Mouse (Mus musculus): ENCODE data around the gene Taar1.

Taar1 gene

GRCm38 (mm10) chr10:23920056-23920455, at the start of gene Taar1:
Gene Taar1, plus strand, starts transcription at chr10:23920356.
- no peak for DNase-seq

DNA sequence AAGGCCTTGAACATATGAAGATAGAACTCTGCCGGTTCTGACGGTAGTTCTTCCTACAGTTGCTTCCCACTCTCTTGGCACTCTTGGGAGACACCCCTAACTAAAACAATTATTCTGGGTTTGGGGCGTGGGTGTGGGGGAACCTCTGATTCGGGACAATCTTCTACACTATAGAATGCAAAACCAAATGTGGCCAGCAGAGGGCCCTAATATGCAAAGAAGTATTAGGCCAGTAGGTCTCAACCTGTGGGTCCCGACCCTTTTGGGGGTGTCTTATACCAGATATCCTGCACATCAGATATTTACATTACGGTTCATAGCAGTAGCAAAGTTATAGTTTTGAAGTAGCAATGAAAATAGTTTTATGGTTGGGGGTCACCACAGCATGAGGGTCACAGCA, 39.5 kb upstream of the Taar1 start:
- DNase-seq: no peak

- no peak for DNase-seq
Observed at GRCm38 (mm10) chr10:23884910-23885309, 35.2 kb upstream of the Taar1 start.

GRCm38 (mm10) chr10:23886060-23886459, 34.1 kb upstream of the Taar1 start:
- no peak for DNase-seq

- no peak for DNase-seq
Observed at GRCm38 (mm10) chr10:23892987-23893386, 27.2 kb upstream of the Taar1 start.

DNA sequence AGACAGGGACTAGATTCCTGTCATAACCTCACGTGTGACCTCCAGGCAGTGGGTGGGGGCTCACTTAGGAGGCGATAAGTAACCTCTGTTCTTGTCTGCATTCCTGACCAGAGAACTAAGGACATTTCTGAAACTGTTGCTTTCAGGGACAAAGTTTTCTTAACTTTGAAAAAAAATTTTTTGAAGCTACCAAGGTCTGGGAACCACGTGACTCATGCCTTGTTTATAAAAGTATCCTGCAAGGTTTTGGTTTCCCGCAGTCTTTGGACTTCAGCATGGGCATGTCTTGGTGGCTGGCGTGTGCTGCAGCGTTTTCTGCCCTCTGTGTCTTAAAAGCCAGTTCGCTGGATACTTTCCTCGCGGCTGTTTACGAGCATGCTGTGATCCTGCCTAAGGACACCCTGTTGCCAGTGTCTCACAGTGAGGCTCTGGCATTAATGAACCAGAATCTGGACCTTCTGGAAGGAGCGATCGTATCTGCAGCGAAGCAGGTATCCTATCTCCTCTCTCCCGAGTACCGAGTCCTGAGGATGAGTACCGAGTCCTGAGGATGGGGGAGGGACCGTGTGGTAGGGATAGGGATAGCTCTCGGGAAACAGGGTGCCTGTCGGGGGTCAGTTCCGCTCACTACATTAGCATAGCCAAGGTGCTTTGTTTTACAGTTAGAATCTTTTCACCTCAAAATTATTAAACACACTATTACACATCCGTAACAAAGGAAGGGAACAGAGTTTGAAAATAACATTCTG, 25.4 kb upstream of the Taar1 start, which contains the start of gene Vnn1:
Vnn1 (plus strand) TSS at position 88 of the 749 bp plus-strand sequence.
- no peak for DNase-seq

- DNase-seq: no peak
Observed at GRCm38 (mm10) chr10:23895376-23895775, 24.8 kb upstream of the Taar1 start.

DNA sequence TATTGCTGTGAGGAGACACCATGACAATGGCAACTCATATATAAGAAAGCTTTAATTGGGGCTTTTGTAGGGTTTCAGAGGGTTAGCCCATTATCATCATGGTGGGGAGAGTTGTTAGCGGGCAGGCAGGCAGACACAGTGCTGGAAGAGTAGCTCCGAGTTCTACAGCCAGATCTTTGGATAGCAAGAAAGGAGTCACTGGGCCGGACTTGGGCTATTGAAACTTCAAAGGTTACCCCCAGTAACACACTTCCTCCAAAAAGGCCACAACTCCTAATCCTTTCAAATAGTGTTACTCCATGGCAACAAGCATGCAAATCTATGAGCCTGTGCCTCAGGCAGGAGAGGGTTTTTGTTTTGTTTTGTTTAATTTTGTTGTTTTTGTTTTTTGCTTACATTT, 19.0 kb upstream of the Taar1 start:
- DNase-seq: no peak

DNA sequence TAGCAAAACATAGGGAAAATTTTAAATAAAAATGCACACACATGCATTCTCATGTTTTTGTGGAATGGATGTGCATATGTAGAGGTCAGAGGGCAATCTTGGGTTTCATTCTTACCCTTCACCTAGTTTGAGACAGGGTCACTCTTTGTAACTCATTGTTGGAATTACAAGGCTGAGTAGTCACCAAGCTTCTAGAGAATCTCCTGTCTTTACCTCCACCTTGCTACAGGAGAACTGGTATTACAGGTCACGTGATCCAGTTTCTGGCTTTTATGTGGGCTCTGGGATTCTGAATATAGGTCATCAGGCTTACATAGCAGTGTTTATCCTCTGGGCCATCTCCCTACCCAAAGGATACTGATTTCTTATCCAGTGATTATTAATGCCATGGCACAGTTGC, 14.5 kb upstream of the Taar1 start:
- DNase-seq: no peak

DNA sequence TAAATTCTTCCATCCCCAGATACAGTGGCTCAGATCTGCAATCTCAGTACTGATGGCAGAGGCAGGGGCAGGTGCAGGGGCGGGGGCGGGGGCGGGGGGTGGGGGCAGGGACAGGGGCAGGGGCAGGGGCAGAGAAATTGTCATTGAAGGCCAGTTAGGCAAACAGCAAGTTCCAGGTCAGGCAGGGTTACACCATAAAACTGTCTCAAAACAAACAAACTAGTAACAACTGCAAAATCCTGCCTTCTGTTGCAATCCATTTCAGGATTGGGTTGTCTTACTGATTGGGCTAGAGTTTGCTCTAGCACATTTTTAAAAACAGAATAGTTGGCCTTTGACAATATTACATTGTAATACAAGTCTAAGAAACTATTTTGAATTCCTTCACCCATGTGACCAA, 2.3 kb downstream of the Taar1 start:
- no peak for DNase-seq

GRCm38 (mm10) chr10:23923941-23924340, 3.8 kb downstream of the Taar1 start:
- no peak for DNase-seq

GRCm38 (mm10) chr10:23937613-23938012, 17.5 kb downstream of the Taar1 start:
- DNase-seq: no peak

- DNase-seq: no peak
Observed at GRCm38 (mm10) chr10:23938312-23938711, 18.2 kb downstream of the Taar1 start, which contains the start of gene Taar2. Gene Taar2, plus strand, starts transcription at chr10:23938572.

- DNase-seq: no peak
Observed at GRCm38 (mm10) chr10:23942465-23942864, 22.3 kb downstream of the Taar1 start.

DNA sequence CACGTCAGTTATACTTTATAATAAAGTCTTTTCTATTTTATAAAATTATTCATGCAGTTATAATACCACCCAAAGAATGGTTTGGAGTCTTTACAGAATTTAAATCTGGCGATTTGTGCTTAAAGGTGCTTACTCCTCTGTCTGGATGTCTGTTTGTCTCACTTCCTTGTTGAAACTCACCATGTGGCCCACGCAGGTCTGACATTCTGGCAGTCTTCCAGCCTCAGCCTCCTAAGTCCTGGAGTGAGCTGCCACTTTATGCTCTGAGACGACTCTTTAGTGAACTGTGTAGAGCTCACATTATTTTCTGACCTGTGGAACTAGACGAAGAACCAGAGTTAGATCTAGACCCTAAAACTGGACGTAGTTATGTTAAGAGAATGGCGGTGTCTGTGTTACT, 27.9 kb downstream of the Taar1 start:
- no peak for DNase-seq

GRCm38 (mm10) chr10:23949508-23950005, 29.4 kb downstream of the Taar1 start, which contains the start of gene Taar3:
Gene Taar3, plus strand, starts transcription at chr10:23949558.
- DNase-seq: no peak

- DNase-seq: peak; percentile 40
Observed at GRCm38 (mm10) chr10:23951714-23952113, 31.6 kb downstream of the Taar1 start.

DNA sequence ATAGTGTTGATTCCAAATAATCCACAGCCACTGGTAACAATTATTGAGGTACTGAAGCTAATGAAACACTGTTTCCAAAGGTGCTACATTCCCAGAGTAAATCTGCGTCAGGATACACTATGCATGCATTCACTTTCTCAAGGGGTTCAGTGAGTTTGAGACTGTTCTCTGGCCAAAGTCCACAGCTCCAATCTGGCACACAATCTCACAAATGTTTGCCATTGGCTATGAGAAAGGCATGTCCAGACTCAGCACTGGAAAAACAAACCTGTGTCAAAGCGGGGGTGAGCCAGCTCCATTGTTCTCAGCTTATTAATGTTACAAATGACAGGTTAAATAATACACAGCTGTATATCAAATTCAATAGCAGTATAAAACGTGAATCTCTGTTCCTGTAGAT, 38.9 kb downstream of the Taar1 start:
- DNase-seq: no peak

- DNase-seq: no peak
Observed at GRCm38 (mm10) chr10:23960444-23960915, 40.3 kb downstream of the Taar1 start, which contains the start of gene Taar4. Gene Taar4, plus strand, starts transcription at chr10:23960494.

- no peak for DNase-seq
Observed at GRCm38 (mm10) chr10:23963444-23963843, 43.3 kb downstream of the Taar1 start.

GRCm38 (mm10) chr10:23964921-23965610, 44.9 kb downstream of the Taar1 start:
- DNase-seq: no peak

- DNase-seq: no peak
Observed at GRCm38 (mm10) chr10:23970656-23971165, 50.6 kb downstream of the Taar1 start, which contains the start of gene Taar5. Gene Taar5, plus strand, starts transcription at chr10:23970706.
